Mouse (Mus musculus): ENCODE measurements at regions not wholly inside any gene's neighbourhood (a gene's known extent, or its start where the extent isn't known, plus 50 kb on each side); places are given as distances from the start of the nearest gene placed in this dataset.

DNA sequence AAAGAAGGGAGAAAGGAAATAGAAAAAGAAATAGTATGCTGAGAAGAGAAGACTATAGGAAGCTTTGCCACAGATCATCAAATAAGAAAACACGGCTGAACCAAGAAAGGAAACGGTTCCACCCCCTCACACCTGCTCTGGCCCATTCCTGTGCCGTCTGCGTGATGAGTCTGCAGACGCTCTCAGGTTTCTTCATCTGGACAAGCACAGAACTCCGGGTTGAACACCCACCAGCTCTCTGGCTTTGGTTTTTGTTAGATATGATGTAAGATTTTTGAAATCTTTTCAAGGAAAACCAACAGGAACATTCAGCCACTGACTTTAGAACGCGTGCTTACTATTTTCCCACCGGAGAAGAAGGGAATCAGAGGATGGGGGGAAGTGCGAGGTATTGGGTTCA lies 895.9 kb downstream of the 5730522E02Rik start:
- no peak for TF ChIP-seq CTCF (IDR thresholded peaks at IDR 0.05)
- TF ChIP-seq POLR2A (IDR thresholded peaks at IDR 0.05; ENCODE audit: insufficient read depth, low read depth, low read length) = no peak
